Mouse (Mus musculus) activated CD4-positive, CD25-positive, alpha-beta regulatory T cell (primary cell): ENCODE data around the gene Tmem42. TPM values are rescaled to one million over a fixed set of nuclear protein-coding genes. Genes with fewer than 3 reads are reported as not detected.

Experiments
- polyA plus RNA-seq, 2 experiments: library from polyadenylated mRNA; unstranded; fragments of 100-300 nt; shearing (Covaris generic); gene quantifications; one replicate each; pipeline ENCODE4 v1.2.1; 2017

Tmem42 gene
- 10 to 100 TPM; 27.7 to 34.7 TPM for polyA plus RNA-seq

DNA sequence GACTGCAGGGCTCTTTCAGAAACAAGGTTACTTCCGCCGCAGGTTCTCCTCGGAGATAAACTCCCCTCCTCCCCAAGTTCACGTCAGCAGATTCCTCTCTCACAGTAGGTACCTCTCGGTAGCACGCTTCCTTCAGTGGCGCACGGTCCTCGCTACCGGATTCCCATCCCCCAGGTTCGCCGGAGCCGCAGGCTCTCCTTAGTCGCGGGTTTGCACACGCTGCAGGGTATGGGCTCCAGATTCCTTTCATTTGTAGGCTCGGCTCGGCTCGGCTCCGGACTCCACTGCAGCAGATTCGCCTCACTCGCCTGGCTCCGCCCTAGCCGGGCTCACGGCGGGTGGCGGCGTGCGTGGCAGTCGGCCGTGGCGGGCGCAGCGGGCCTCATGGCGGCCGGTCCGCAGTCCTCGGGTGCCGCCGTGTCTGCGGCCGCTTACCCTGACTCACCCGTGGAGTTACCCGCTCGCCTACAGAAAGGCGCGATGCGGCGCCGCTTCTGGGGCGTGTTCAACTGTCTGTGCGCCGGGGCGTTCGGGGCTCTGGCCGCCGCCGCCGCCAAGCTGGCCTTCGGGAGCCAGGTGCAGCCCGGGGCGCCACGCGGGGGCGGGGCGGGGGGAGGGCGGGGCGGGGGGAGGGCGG is at the start of gene Tmem42:
TSS of gene Tmem42 (plus strand) at position 332 of the 637 bp plus-strand sequence.

DNA sequence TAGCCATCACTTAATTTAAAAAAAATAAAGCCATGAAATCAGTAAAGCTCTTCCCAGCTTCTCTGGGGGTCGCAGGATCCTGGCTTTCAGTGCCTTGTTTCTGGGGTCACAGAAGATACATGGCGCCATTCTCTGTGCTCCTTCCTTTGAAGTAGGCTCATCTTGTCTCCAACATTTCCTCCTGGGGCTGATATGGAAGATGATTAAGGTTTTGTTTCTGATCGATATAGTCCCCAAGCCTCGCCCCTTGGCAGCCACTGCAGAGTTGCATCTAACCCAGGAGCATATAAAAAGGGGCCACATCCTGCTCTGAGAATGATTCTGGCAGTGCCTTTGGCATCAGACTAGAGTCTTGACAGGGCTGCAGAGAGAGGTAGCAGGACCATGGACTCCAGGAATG is 13.3 kb downstream of the Tmem42 start, which contains the start of gene Tgm4:
TSS of gene Tgm4 (plus strand) at position 301 of the 400 bp plus-strand sequence.

Other genes starting within 250 kb of the Tmem42 start
- 10 to 100 TPM; 11.4 to 12.7 TPM for gene Tcaim, start 215.8 kb upstream of the Tmem42 start, polyA plus RNA-seq
- under 1 TPM; 0.66 TPM for gene Gm35549, start 177.3 kb upstream of the Tmem42 start, polyA plus RNA-seq
- 10 to 100 TPM; 40.2 to 48.0 TPM for gene Zfp445, start 155.3 kb upstream of the Tmem42 start, polyA plus RNA-seq
- gene Zkscan7, start 135.6 kb upstream of the Tmem42 start, polyA plus RNA-seq, result 1 to 10 TPM; 4.0 to 8.6 TPM
- gene Zfp105, start 98.3 kb upstream of the Tmem42 start, polyA plus RNA-seq, result not detected
- 10 to 100 TPM; 34.4 to 40.3 TPM for gene 1110059G10Rik, start 70.3 kb upstream of the Tmem42 start, polyA plus RNA-seq
- 10 to 100 TPM in 1 of 2 experiments, 1 to 10 TPM in 1; 9.7 to 10.7 TPM for gene Kif15, start 70.3 kb upstream of the Tmem42 start, polyA plus RNA-seq
- 1 to 10 TPM in 1 of 2 experiments, under 1 TPM in 1; 0.29 to 1.2 TPM for gene Tgm4, start 13.4 kb downstream of the Tmem42 start, polyA plus RNA-seq
- gene Zdhhc3, start 91.9 kb downstream of the Tmem42 start, polyA plus RNA-seq, result 10 to 100 TPM; 70.4 to 72.8 TPM
- gene Exosc7, start 91.9 kb downstream of the Tmem42 start, polyA plus RNA-seq, result 10 to 100 TPM; 71.1 to 95.8 TPM
- under 1 TPM; 0.38 to 0.59 TPM for gene Clec3b, start 129.6 kb downstream of the Tmem42 start, polyA plus RNA-seq
- 1 to 10 TPM in 1 of 2 experiments, under 1 TPM in 1; 0.52 to 2.6 TPM for gene Cdcp1, start 194.7 kb downstream of the Tmem42 start, polyA plus RNA-seq
- 10 to 100 TPM; 20.0 to 23.2 TPM for gene Tmem158, start 239.4 kb downstream of the Tmem42 start, polyA plus RNA-seq